Mouse (Mus musculus) stomach, embryonic 14.5 days (tissue): ENCODE results near the gene Gm1043. TPM values are rescaled to one million over a fixed set of nuclear protein-coding genes. Genes with fewer than 3 reads are reported as not detected.

Experiments used
- ATAC-seq: fragments of 200-750 bp; cut with Nextera tagmentation; 2 replicates; pipeline ENCODE4 v1.8.0; 2017; ENCODE audit warnings: low read depth, moderate TSS enrichment; ENCODE audit not compliant: insufficient number of reproducible peaks, insufficient read depth, low FRiP score
- H3K27ac ChIP-seq: fragments of 300-500 bp; sonication (generic); 2 replicates; pipeline ENCODE4 v1.5.1; 2014; ENCODE audit warnings: mild to moderate bottlenecking, low read length, moderate library complexity, mixed read lengths
- H3K27me3 ChIP-seq: fragments of 300-500 bp; sonication (generic); 2 replicates; pipeline ENCODE4 v1.6.1; 2014; ENCODE audit warnings: low read length, control low read depth, mixed read lengths; ENCODE audit not compliant: control insufficient read depth, insufficient read depth
- H3K36me3 ChIP-seq: fragments of 300-500 bp; sonication (generic); 2 replicates; pipeline ENCODE4 v1.6.1; 2014; ENCODE audit warnings: mild to moderate bottlenecking, control low read depth, low read length, moderate library complexity, mixed read lengths; ENCODE audit not compliant: control insufficient read depth, insufficient read depth
- H3K4me1 ChIP-seq: fragments of 300-500 bp; sonication (generic); 2 replicates; pipeline ENCODE4 v1.6.1; 2014; ENCODE audit warnings: low read length, control low read depth, mixed read lengths; ENCODE audit not compliant: control insufficient read depth, insufficient read depth
- H3K4me2 ChIP-seq: fragments of 300-500 bp; sonication (generic); replicated peaks from 2 replicates; pipeline ENCODE4 v1.6.1; 2014; ENCODE audit warnings: low read depth, low read length, control low read depth
- H3K4me3 ChIP-seq: fragments of 300-500 bp; sonication (generic); 2 replicates; pipeline ENCODE4 v1.5.1; 2014; ENCODE audit warnings: low read depth, low read length, control low read depth
- H3K9ac ChIP-seq: fragments of 300-500 bp; sonication (generic); replicated peaks from 2 replicates; pipeline ENCODE4 v1.6.1; 2014; ENCODE audit warnings: low read depth, mild to moderate bottlenecking, control low read depth, low read length, moderate library complexity, mixed read lengths
- H3K9me3 ChIP-seq: fragments of 300-500 bp; sonication (generic); 2 replicates; pipeline ENCODE4 v1.6.1; 2016; ENCODE audit warnings: low read depth, low read length, control low read depth; ENCODE audit not compliant: control insufficient read depth
- WGBS: fragments of 180-500 bp; shearing (Covaris S2); extraction: QIAGEN DNeasy Blood & Tissue Kit; methylation state at CpG from one replicate; pipeline ENCODE4 v1.1.7; 2014; 5-methylcytosine and 5-hydroxymethylcytosine counted together
- polyA plus RNA-seq: library from polyadenylated mRNA; unstranded; fragments of >200 nt; fragmentation: Nextera tagmentation; extraction: Ambion mirVana; gene quantifications from 2 replicates; pipeline ENCODE4 v1.2.1, GENCODE M21; 2014

Gm1043 gene
- polyA plus RNA-seq, 1 experiment from 2014 or later: 0.12 TPM

- Histone ChIP-seq H3K4me3 (no peak overlapping the region), H3K27ac (no peak overlapping the region), H3K9ac (no peak overlapping the region), H3K4me2 (no peak overlapping the region), H3K36me3 (no peaks in the 10 kb centered on the region), H3K27me3 (no peaks in the 10 kb centered on the region), H3K9me3 (no peaks in the 10 kb centered on the region), H3K4me1 (no peaks in the 10 kb centered on the region)
- ATAC-seq: no peak
- WGBS: 40% methylated on average over 6 of the region's 6 CpGs
Measured at GRCm38 (mm10) chr5:37109280-37109849, 24.2 kb downstream of the Gm1043 start.

- WGBS: 73% methylated on average over 7 of the region's 7 CpGs
- H3K9me3 ChIP-seq: no peaks in the 10 kb centered on the region
- no peak overlapping the region for H3K4me3 ChIP-seq
- H3K4me1 ChIP-seq: no peaks in the 10 kb centered on the region
- H3K9ac ChIP-seq: no peak overlapping the region
- H3K27ac ChIP-seq: no peak overlapping the region
- H3K36me3 ChIP-seq: no peaks in the 10 kb centered on the region
- H3K4me2 ChIP-seq: no peak overlapping the region
- ATAC-seq: 0 out of 2 replicates have a peak, but pooled peaks have one; percentile 19
- H3K27me3 ChIP-seq: no peaks in the 10 kb centered on the region
Measured at GRCm38 (mm10) chr5:37112389-37112788, 27.2 kb downstream of the Gm1043 start.

GRCm38 (mm10) chr5:37117126-37117525 lies 32.0 kb downstream of the Gm1043 start:
- WGBS: 59% methylated on average over 9 of the region's 9 CpGs
- no peak overlapping the region for H3K9ac ChIP-seq
- no peak overlapping the region for H3K4me2 ChIP-seq
- H3K4me1 ChIP-seq: no peaks in the 10 kb centered on the region
- H3K36me3 ChIP-seq: no peaks in the 10 kb centered on the region
- no peaks in the 10 kb centered on the region for H3K9me3 ChIP-seq
- H3K27me3 ChIP-seq: no peaks in the 10 kb centered on the region
- ATAC-seq: no peak
- no peak overlapping the region for H3K4me3 ChIP-seq
- no peak overlapping the region for H3K27ac ChIP-seq

- H3K36me3 ChIP-seq: no peaks in the 10 kb centered on the region
- no peak overlapping the region for H3K9ac ChIP-seq
- no peaks in the 10 kb centered on the region for H3K27me3 ChIP-seq
- ATAC-seq: no peak
- H3K4me1 ChIP-seq: no peaks in the 10 kb centered on the region
- WGBS: 54% methylated on average over 4 of the region's 4 CpGs
- no peaks in the 10 kb centered on the region for H3K9me3 ChIP-seq
- H3K27ac ChIP-seq: no peak overlapping the region
- H3K4me3 ChIP-seq: no peak overlapping the region
- no peak overlapping the region for H3K4me2 ChIP-seq
Measured at GRCm38 (mm10) chr5:37118242-37118641, 33.1 kb downstream of the Gm1043 start.

- WGBS: 73% methylated on average over 7 of the region's 7 CpGs
- H3K4me2 ChIP-seq: no peak overlapping the region
Measured at GRCm38 (mm10) chr5:37121186-37121680, 36.1 kb downstream of the Gm1043 start.

GRCm38 (mm10) chr5:37131841-37132240 lies 46.7 kb downstream of the Gm1043 start:
- Histone ChIP-seq H3K27me3 (no peaks in the 10 kb centered on the region), H3K27ac (no peak overlapping the region), H3K36me3 (no peaks in the 10 kb centered on the region), H3K9me3 (no peaks in the 10 kb centered on the region), H3K4me3 (no peak overlapping the region), H3K4me1 (no peaks in the 10 kb centered on the region), H3K9ac (no peak overlapping the region), H3K4me2 (no peak overlapping the region)
- WGBS: 42% methylated on average over 4 of the region's 4 CpGs
- no peak for ATAC-seq

More at GRCm38 (mm10) chr5:37121186-37121680, 36.1 kb downstream of the Gm1043 start:
- ATAC-seq: no peak
- Histone ChIP-seq H3K9ac (no peak overlapping the region), H3K27me3 (no peaks in the 10 kb centered on the region), H3K4me3 (no peak overlapping the region), H3K4me1 (no peaks in the 10 kb centered on the region), H3K9me3 (no peaks in the 10 kb centered on the region), H3K27ac (no peak overlapping the region), H3K36me3 (no peaks in the 10 kb centered on the region)

- no peaks in the 10 kb centered on the region for H3K9me3 ChIP-seq
- no peak for ATAC-seq
- H3K36me3 ChIP-seq: no peaks in the 10 kb centered on the region
- H3K4me3 ChIP-seq: no peak overlapping the region
- no peaks in the 10 kb centered on the region for H3K27me3 ChIP-seq
- no peak overlapping the region for H3K9ac ChIP-seq
- H3K4me2 ChIP-seq: no peak overlapping the region
- H3K27ac ChIP-seq: no peak overlapping the region
- H3K4me1 ChIP-seq: no peaks in the 10 kb centered on the region
- WGBS: 73% methylated on average over 8 of the region's 8 CpGs
Measured at GRCm38 (mm10) chr5:37141745-37142144, 56.6 kb downstream of the Gm1043 start.

GRCm38 (mm10) chr5:37147536-37147935 lies 62.4 kb downstream of the Gm1043 start:
- no peaks in the 10 kb centered on the region for H3K36me3 ChIP-seq
- no peak overlapping the region for H3K4me3 ChIP-seq
- no peaks in the 10 kb centered on the region for H3K4me1 ChIP-seq
- H3K4me2 ChIP-seq: no peak overlapping the region
- ATAC-seq: no peak
- H3K27ac ChIP-seq: no peak overlapping the region
- H3K9me3 ChIP-seq: no peaks in the 10 kb centered on the region
- WGBS: 14% methylated on average over 4 of the region's 4 CpGs
- H3K27me3 ChIP-seq: no peaks in the 10 kb centered on the region
- no peak overlapping the region for H3K9ac ChIP-seq

- no peak overlapping the region for H3K9ac ChIP-seq
- no peak overlapping the region for H3K4me3 ChIP-seq
- H3K4me1 ChIP-seq: no peaks in the 10 kb centered on the region
- H3K27ac ChIP-seq: no peak overlapping the region
- no peaks in the 10 kb centered on the region for H3K27me3 ChIP-seq
- WGBS: 64% methylated on average over 5 of the region's 5 CpGs
- no peaks in the 10 kb centered on the region for H3K36me3 ChIP-seq
- H3K4me2 ChIP-seq: no peak overlapping the region
- ATAC-seq: no peak
- H3K9me3 ChIP-seq: no peaks in the 10 kb centered on the region
Measured at GRCm38 (mm10) chr5:37150650-37151049, 65.5 kb downstream of the Gm1043 start.
